Mouse (Mus musculus) limb, embryonic 14.5 days (tissue): ENCODE results near the gene Fat3. TPM values are rescaled to one million over a fixed set of nuclear protein-coding genes. Genes with fewer than 3 reads are reported as not detected.

Source experiments
- ATAC-seq: fragments of 200-750 bp; cut with Nextera tagmentation; 2 replicates; pipeline ENCODE4 v1.8.0; 2017; ENCODE audit warnings: low read depth, moderate number of reproducible peaks, moderate TSS enrichment; ENCODE audit not compliant: low FRiP score
- DNase-seq: peaks from one replicate; pipeline ENCODE4 v3.0.0-alpha.2; 2015; ENCODE audit warnings: low spot score
- H3K27ac ChIP-seq: fragments of 300-500 bp; sonication (generic); replicated peaks from 2 replicates; pipeline ENCODE4 v1.5.1; 2014; ENCODE audit warnings: low read depth, mild to moderate bottlenecking, low read length, moderate library complexity, mixed read lengths
- H3K27me3 ChIP-seq: fragments of 300-500 bp; sonication (generic); 2 replicates; pipeline ENCODE4 v1.6.1; 2014; ENCODE audit warnings: low read length, mixed read lengths; ENCODE audit not compliant: control insufficient read depth, insufficient read depth
- H3K36me3 ChIP-seq: fragments of 300-500 bp; sonication (generic); 2 replicates; pipeline ENCODE4 v1.6.1; 2014; ENCODE audit warnings: mild to moderate bottlenecking, low read length, moderate library complexity, mixed read lengths; ENCODE audit not compliant: control insufficient read depth, insufficient read depth
- H3K4me1 ChIP-seq: fragments of 300-500 bp; sonication (generic); 2 replicates; pipeline ENCODE4 v1.6.1; 2014; ENCODE audit warnings: antibody characterized with exemption, low read length, mixed read lengths; ENCODE audit not compliant: control insufficient read depth, insufficient read depth
- H3K4me2 ChIP-seq: fragments of 300-500 bp; sonication (generic); replicated peaks from 2 replicates; pipeline ENCODE4 v1.6.1; 2014; ENCODE audit warnings: low read depth, mild to moderate bottlenecking, low read length, moderate library complexity; ENCODE audit not compliant: severe bottlenecking
- H3K4me3 ChIP-seq: fragments of 300-500 bp; sonication (generic); replicated peaks from 2 replicates; pipeline ENCODE4 v1.5.1; 2014; ENCODE audit warnings: low read length
- H3K9ac ChIP-seq: fragments of 300-500 bp; sonication (generic); 2 replicates; pipeline ENCODE4 v1.6.1; 2014; ENCODE audit warnings: mild to moderate bottlenecking, low read depth, low read length, moderate library complexity; ENCODE audit not compliant: severe bottlenecking
- H3K9me3 ChIP-seq: fragments of 300-500 bp; sonication (generic); 2 replicates; pipeline ENCODE4 v1.6.1; 2016; ENCODE audit warnings: low read length; ENCODE audit not compliant: control insufficient read depth
- POLR2A ChIP-seq: fragments of 200-500 bp; IDR thresholded peaks from 2 replicates; pipeline ENCODE4 v1.8.0; 2012; ENCODE audit warnings: inconsistent platforms, mild to moderate bottlenecking, moderate library complexity, borderline replicate concordance; ENCODE audit not compliant: insufficient read depth, insufficient read length; ENCODE audit errors: extremely low read depth
- WGBS: fragments of 180-500 bp; shearing (Covaris S2); extraction: QIAGEN DNeasy Blood & Tissue Kit; methylation state at CpG from one replicate; pipeline ENCODE4 v1.1.7; 2014; 5-methylcytosine and 5-hydroxymethylcytosine counted together
- polyA plus RNA-seq, 2 experiments: library from polyadenylated mRNA; depleted of rRNA in 1 of 2; stranded (reverse) in 1 of 2; unstranded in 1 of 2; fragments of >200 nt; fragmentation: Nextera tagmentation in 1 of 2; extraction: Ambion mirVana in 1 of 2; gene quantifications; 2 replicates each; pipeline versions ENCODE4 v1.2.1 to v1.2.3; 2012 to 2014

Fat3 gene
- polyA plus RNA-seq, 2 experiments: 5.4 to 9.2 TPM

DNA sequence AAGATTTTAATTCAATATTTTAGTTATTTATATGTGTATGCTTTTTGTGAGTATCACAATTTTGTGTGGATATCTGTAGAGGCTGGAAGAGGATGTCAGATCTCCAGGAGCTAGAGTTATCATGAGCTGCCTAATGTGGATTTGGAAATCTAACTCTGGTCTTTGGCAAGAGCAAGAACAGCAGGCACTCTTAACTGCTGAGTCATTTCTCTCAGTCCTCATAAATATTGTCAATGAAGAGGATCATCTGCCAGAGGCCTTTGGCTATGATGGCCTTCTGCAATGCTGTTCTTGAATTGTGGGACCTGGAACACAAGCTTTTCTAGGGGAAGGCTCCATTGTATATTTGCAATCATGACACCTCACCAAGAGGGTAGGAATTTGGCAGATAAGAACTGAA lies 529.7 kb downstream of the Fat3 start:
- Histone ChIP-seq H3K9me3 (no peaks in the 10 kb centered on the region), H3K36me3 (no peaks in the 10 kb centered on the region), H3K9ac (no peak overlapping the region), H3K27ac (no peak overlapping the region), H3K4me3 (no peak overlapping the region), H3K4me2 (no peak overlapping the region), H3K4me1 (no peaks in the 10 kb centered on the region), H3K27me3 (no peaks in the 10 kb centered on the region)
- no peak for TF ChIP-seq POLR2A
- no peak for DNase-seq
- ATAC-seq: no peak

DNA sequence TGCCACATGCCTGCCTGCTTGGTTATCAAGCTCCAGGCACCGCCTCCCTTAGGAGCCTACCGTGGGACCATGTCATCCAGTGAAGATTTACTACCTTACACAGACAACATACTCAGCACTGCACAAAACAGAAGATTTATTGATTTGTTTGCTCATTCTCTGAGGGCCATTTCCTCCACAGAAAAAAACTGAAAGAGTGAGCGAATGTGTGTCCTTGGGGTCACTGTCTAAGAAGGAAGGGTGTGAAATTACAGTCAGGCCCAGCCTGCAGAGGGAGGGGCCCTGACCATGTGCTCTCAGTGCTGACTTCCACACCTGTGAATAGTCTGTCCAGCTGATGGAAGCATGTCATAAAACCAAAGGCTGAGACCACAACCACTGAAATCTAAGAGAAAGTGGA lies 536.9 kb downstream of the Fat3 start:
- 38% methylated on average over 3 of the region's 3 CpGs for WGBS
- H3K27ac ChIP-seq: no peak overlapping the region
- no peak overlapping the region for H3K4me3 ChIP-seq
- 0 out of 2 replicates have a peak, but pooled peaks cover 4% of the 10 kb centered on the region for H3K36me3 ChIP-seq
- no peaks in the 10 kb centered on the region for H3K9me3 ChIP-seq
- TF ChIP-seq POLR2A: no peak
- ATAC-seq (no peak), DNase-seq (no peak)
- no peak overlapping the region for H3K9ac ChIP-seq
- H3K27me3 ChIP-seq: no peaks in the 10 kb centered on the region
- peaks cover 4% of the 10 kb centered on the region; the same call in 1 of the 2 replicates for H3K4me1 ChIP-seq
- H3K4me2 ChIP-seq: no peak overlapping the region

DNA sequence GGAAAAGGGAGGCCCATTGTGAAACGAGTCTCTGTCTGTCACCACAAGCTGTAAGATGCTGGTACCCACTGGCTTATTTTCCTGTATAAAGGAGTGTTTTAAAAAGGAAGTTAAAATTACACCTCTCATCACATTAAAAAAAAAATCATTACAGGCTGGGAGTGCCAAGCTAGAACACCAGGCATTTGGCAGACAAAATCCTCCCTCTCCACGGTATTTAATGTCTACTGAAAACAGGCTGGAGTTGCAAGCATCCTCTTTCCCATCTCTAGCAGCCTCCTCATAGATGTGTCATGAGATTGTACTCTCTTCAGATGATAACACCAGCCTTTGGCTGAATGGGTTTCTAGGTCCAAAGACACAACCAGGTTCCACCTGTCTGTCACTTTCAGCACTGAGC lies 538.2 kb downstream of the Fat3 start:
- H3K27me3 ChIP-seq: no peaks in the 10 kb centered on the region
- ATAC-seq: no peak
- no peak overlapping the region for H3K27ac ChIP-seq
- H3K4me3 ChIP-seq: no peak overlapping the region
- WGBS: 86% methylated on average over 2 of the region's 2 CpGs
- no peak overlapping the region for H3K9ac ChIP-seq
- H3K4me1 ChIP-seq: peaks cover 4% of the 10 kb centered on the region; the same call in 1 of the 2 replicates
- H3K36me3 ChIP-seq: 0 out of 2 replicates have a peak, but pooled peaks cover 4% of the 10 kb centered on the region
- no peak overlapping the region for H3K4me2 ChIP-seq
- DNase-seq: no peak
- no peak for TF ChIP-seq POLR2A
- no peaks in the 10 kb centered on the region for H3K9me3 ChIP-seq

DNA sequence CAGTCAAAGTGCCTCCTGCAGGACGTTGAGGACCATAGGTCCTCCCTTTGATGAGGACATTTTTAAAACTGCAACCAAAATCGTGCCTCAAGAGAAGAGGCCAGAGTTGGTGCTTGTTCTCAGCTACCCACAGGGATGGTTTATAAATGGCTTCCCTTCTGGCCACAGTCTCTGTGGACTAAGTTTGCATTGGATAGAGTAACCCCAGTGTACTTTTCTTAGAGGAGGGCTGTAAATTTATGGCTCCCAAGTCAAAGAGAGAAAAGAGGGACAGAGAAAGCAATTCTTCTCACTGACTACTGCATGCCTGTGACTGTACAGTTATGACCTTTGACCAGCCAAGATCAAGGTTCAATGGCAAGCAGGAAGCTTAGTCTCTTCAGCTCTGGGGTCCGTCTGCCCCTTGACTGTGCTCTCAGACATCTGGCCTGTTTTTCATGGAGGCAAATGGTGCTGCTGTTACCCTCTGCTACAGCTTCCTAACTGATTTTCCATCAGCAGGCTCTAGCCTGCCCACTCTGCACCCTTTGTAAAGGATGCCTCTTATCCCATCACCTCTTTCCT lies 542.8 kb downstream of the Fat3 start:
- H3K4me1 ChIP-seq: no peaks in the 10 kb centered on the region
- H3K9me3 ChIP-seq: no peaks in the 10 kb centered on the region
- 0 out of 2 replicates have a peak, but pooled peaks cover 4% of the 10 kb centered on the region for H3K36me3 ChIP-seq
- no peak for DNase-seq
- no peaks in the 10 kb centered on the region for H3K27me3 ChIP-seq
- no peak for ATAC-seq
- no peak for TF ChIP-seq POLR2A
- no peak overlapping the region for H3K4me3 ChIP-seq
- H3K27ac ChIP-seq: no peak overlapping the region
- no peak overlapping the region for H3K4me2 ChIP-seq
- WGBS: 49% methylated on average over 3 of the region's 3 CpGs
- H3K9ac ChIP-seq: no peak overlapping the region

DNA sequence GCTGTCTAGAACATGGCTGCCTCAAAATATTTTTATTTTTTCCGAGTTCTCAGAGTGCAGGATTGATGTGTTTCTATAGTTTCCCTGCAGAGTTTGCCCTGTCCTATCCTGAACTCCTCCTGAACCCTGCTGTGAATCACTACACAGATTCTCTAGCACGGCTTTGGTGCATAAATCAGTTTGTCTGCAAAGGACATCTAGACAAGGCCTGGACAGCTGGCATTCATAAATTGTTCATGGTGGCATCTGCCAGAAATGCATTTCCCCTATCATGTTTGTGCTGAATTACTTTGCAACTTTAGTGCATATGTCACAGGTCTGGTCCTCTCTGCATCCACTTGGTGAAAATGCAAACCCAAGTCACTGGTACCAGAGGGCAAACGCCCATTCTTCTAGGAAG lies 543.3 kb downstream of the Fat3 start:
- WGBS: 66% methylated on average over 3 of the region's 3 CpGs
- no peak overlapping the region for H3K4me2 ChIP-seq
- ATAC-seq: no peak
- H3K27me3 ChIP-seq: no peaks in the 10 kb centered on the region
- H3K9ac ChIP-seq: no peak overlapping the region
- H3K9me3 ChIP-seq: no peaks in the 10 kb centered on the region
- DNase-seq: no peak
- no peak for TF ChIP-seq POLR2A
- H3K4me3 ChIP-seq: no peak overlapping the region
- no peak overlapping the region for H3K27ac ChIP-seq
- H3K36me3 ChIP-seq: 0 out of 2 replicates have a peak, but pooled peaks cover 4% of the 10 kb centered on the region
- H3K4me1 ChIP-seq: no peaks in the 10 kb centered on the region

DNA sequence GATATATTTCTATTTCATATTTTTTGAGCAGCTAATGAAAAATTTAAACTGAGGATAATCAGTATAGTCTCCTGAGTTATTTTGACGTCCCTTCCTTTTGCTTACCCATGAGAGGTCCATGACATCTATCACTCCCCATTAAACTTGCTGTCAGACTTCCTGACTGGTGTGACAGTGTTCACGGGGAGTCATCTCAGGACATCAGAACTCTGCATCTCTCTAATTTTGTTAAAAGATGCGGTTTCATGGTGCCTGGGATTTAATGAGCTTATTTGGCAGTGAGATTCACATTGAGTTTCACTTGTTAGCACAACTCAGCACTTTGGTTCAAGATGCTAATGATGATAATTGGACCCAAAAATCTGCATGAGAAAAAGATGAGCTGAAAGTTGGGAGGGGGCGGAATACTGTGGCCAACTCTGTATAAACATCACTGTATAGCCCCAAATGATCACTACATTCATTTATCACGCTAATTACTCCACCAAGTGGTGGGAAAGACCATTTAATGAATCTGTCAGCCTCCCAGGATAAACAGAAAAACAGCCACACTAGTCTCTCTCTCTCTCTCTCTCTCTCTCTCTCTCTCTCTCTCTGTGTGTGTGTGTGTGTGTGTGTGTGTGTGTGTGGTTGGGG lies 545.8 kb downstream of the Fat3 start:
- H3K27me3 ChIP-seq: no peaks in the 10 kb centered on the region
- no peak overlapping the region for H3K4me2 ChIP-seq
- TF ChIP-seq POLR2A: no peak
- no peaks in the 10 kb centered on the region for H3K36me3 ChIP-seq
- no peaks in the 10 kb centered on the region for H3K9me3 ChIP-seq
- 77% methylated on average over 5 of the region's 5 CpGs for WGBS
- H3K27ac ChIP-seq: no peak overlapping the region
- no peak for DNase-seq
- ATAC-seq: no peak
- no peak overlapping the region for H3K4me3 ChIP-seq
- H3K9ac ChIP-seq: no peak overlapping the region
- no peaks in the 10 kb centered on the region for H3K4me1 ChIP-seq
